Mouse (Mus musculus) neural tube, embryonic 14.5 days (tissue): ENCODE results near the gene Sema3d. TPM values are rescaled to one million over a fixed set of nuclear protein-coding genes. Genes with fewer than 3 reads are reported as not detected.

Experiments used
- ATAC-seq: fragments of 200-750 bp; cut with Nextera tagmentation; 2 replicates; pipeline ENCODE4 v1.8.0; 2017; ENCODE audit warnings: low read depth, mild to moderate bottlenecking, moderate TSS enrichment, moderate library complexity
- H3K27ac ChIP-seq: fragments of 300-500 bp; sonication (generic); 2 replicates; pipeline ENCODE4 v1.5.1; 2014; ENCODE audit warnings: low read depth, mild to moderate bottlenecking, control low read depth, low read length, moderate library complexity, mixed read lengths
- H3K27me3 ChIP-seq: fragments of 300-500 bp; sonication (generic); 2 replicates; pipeline ENCODE4 v1.6.1; 2014; ENCODE audit warnings: low read length; ENCODE audit not compliant: control insufficient read depth, insufficient read depth
- H3K36me3 ChIP-seq: fragments of 300-500 bp; sonication (generic); 2 replicates; pipeline ENCODE4 v1.6.1; 2014; ENCODE audit warnings: low read length, mixed read lengths; ENCODE audit not compliant: control insufficient read depth, insufficient read depth
- H3K4me1 ChIP-seq: fragments of 300-500 bp; sonication (generic); 2 replicates; pipeline ENCODE4 v1.6.1; 2014; ENCODE audit warnings: low read length; ENCODE audit not compliant: control insufficient read depth, insufficient read depth
- H3K4me2 ChIP-seq: fragments of 300-500 bp; sonication (generic); 2 replicates; pipeline ENCODE4 v1.6.1; 2014; ENCODE audit warnings: mild to moderate bottlenecking, low read depth, low read length, control low read depth
- H3K4me3 ChIP-seq: fragments of 300-500 bp; sonication (generic); 2 replicates; pipeline ENCODE4 v1.5.1; 2014; ENCODE audit warnings: low read depth, low read length, control low read depth, mixed read lengths
- H3K9ac ChIP-seq: fragments of 300-500 bp; sonication (generic); replicated peaks from 2 replicates; pipeline ENCODE4 v1.6.1; 2014; ENCODE audit warnings: low read depth, mild to moderate bottlenecking, control low read depth, low read length, mixed read lengths
- H3K9me3 ChIP-seq: fragments of 300-500 bp; sonication (generic); 2 replicates; pipeline ENCODE4 v1.6.1; 2016; ENCODE audit warnings: low read length; ENCODE audit not compliant: control insufficient read depth
- WGBS: fragments of 180-500 bp; shearing (Covaris S2); extraction: QIAGEN DNeasy Blood & Tissue Kit; methylation state at CpG from one replicate; pipeline ENCODE4 v1.1.7; 2014; 5-methylcytosine and 5-hydroxymethylcytosine counted together
- polyA plus RNA-seq: library from polyadenylated mRNA; unstranded; fragments of >200 nt; fragmentation: Nextera tagmentation; extraction: Ambion mirVana; gene quantifications from 2 replicates; pipeline ENCODE4 v1.2.1, GENCODE M21; 2014

Sema3d gene
- polyA plus RNA-seq, result 1.8 and 6.3 TPM in 2 replicates

GRCm38 (mm10) chr5:12383133-12383959, at the start of gene Sema3d:
TSS of gene Sema3d (plus strand) at chr5:12383385.
- Histone ChIP-seq H3K9me3 (no peaks in the 10 kb centered on the region), H3K9ac (peak within 1 kb of the TSS; percentile 34), H3K4me1 (0 out of 2 replicates have a peak, but pooled peaks cover 5% of the 10 kb centered on the region), H3K27ac (no peak within 1 kb of the TSS), H3K27me3 (peaks cover 3% of the 10 kb centered on the region; the same call in 1 of the 2 replicates), H3K4me3 (peak within 1 kb of the TSS; percentile 48), H3K4me2 (peak within 1 kb of the TSS; percentile 91), H3K36me3 (no peaks in the 10 kb centered on the region)
- ATAC-seq, result peak; percentile 98
- WGBS, result under 1% methylated on average over 49 of the region's 49 CpGs

DNA sequence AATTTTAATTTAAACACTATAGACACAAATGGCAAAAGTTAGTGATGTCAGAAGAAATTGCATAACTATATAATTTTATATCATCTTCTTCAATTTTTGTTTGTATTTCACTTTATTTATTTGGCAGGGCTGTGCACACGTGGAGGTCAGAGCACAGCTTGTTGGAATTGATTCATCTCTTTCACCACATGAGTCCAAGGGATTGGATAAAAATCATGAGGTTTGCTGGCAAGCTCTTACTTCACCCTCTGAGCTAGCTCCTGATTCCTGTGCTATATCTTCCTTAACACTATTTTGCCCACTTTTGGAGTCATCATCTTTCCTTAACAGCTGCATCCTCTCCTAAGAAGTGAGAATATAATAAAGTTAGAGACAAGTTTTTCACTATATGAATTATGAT, 5.9 kb upstream of the Sema3d start:
- Histone ChIP-seq H3K36me3 (no peaks in the 10 kb centered on the region), H3K27me3 (no peaks in the 10 kb centered on the region), H3K9ac (no peak overlapping the region), H3K4me1 (no peaks in the 10 kb centered on the region), H3K27ac (no peak overlapping the region), H3K4me2 (no peak overlapping the region), H3K9me3 (no peaks in the 10 kb centered on the region), H3K4me3 (no peak overlapping the region)
- ATAC-seq, result no peak
- WGBS, result 43% methylated on average over 1 of the region's 1 CpGs

- H3K9me3 ChIP-seq, result no peaks in the 10 kb centered on the region
- no peaks in the 10 kb centered on the region for H3K36me3 ChIP-seq
- 0 out of 2 replicates have a peak, but pooled peaks cover 1% of the 10 kb centered on the region for H3K4me1 ChIP-seq
- no peak overlapping the region for H3K27ac ChIP-seq
- H3K27me3 ChIP-seq, result no peaks in the 10 kb centered on the region
- no peak for ATAC-seq
- H3K4me2 ChIP-seq, result no peak overlapping the region
- H3K4me3 ChIP-seq, result no peak overlapping the region
- 51% methylated on average over 5 of the region's 5 CpGs for WGBS
- H3K9ac ChIP-seq, result no peak overlapping the region
Observed at GRCm38 (mm10) chr5:12378900-12379299, 4.3 kb upstream of the Sema3d start.

DNA sequence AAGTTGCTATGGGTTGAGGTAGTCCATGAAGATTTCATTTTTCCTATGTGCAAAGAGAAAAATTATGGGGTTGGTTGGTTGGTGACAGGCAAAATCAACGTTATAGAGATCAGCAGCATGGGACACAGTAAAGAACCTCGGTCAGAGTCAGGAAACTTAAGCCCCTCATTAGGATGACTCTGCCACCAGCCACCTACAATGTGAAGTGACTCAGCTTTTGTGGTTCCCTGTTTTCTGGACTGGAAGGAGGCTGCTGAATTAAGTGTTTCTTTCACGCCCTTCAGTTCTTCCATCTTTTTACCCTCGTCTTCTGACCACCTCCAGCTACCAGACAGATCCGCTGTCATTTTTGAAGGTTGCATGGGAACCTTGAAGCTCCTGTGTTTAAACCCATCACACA, 1.2 kb upstream of the Sema3d start:
- Histone ChIP-seq H3K36me3 (no peaks in the 10 kb centered on the region), H3K27me3 (peaks cover 3% of the 10 kb centered on the region; the same call in 1 of the 2 replicates), H3K9ac (no peak overlapping the region), H3K27ac (no peak overlapping the region), H3K4me3 (no peak overlapping the region), H3K9me3 (no peaks in the 10 kb centered on the region), H3K4me1 (0 out of 2 replicates have a peak, but pooled peaks cover 5% of the 10 kb centered on the region), H3K4me2 (no peak overlapping the region)
- WGBS, result 91% methylated on average over 5 of the region's 5 CpGs
- no peak for ATAC-seq

GRCm38 (mm10) chr5:12383960-12384285, 738 bp downstream of the Sema3d start:
- no peak; the same call in 1 of the 2 replicates for ATAC-seq
- Histone ChIP-seq H3K36me3 (no peaks in the 10 kb centered on the region), H3K9me3 (no peaks in the 10 kb centered on the region), H3K4me1 (0 out of 2 replicates have a peak, but pooled peaks cover 5% of the 10 kb centered on the region), H3K4me3 (peak overlapping the region; percentile 48), H3K9ac (peak overlapping the region; percentile 34), H3K4me2 (peak overlapping the region; percentile 91), H3K27me3 (peaks cover 3% of the 10 kb centered on the region; the same call in 1 of the 2 replicates), H3K27ac (no peak overlapping the region)
- WGBS, result 1% methylated on average over 10 of the region's 10 CpGs

DNA sequence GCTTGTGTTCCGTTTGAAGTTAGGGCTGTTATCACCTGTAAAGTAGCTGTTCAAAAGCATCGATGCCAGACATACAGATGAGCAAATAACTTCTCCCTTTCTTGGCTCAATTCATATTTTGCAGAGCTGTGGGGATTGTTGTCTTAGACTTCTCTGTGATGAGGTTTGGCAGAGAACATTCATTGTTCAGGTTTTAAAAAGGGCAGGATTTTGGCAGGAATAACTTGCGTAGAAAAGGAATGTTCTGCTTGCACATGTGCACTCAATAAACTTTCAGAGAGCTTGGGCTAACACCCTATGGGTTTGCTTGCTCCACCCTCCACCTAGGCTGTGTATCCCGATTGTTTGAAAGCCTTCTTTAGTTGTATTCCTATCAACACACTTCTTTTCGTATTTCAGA, 9.5 kb downstream of the Sema3d start:
- Histone ChIP-seq H3K4me3 (no peak overlapping the region), H3K27ac (no peak overlapping the region), H3K9ac (no peak overlapping the region), H3K4me2 (no peak overlapping the region), H3K4me1 (no peaks in the 10 kb centered on the region), H3K9me3 (no peaks in the 10 kb centered on the region), H3K36me3 (no peaks in the 10 kb centered on the region), H3K27me3 (no peaks in the 10 kb centered on the region)
- ATAC-seq, result no peak
- WGBS, result 83% methylated on average over 5 of the region's 5 CpGs

DNA sequence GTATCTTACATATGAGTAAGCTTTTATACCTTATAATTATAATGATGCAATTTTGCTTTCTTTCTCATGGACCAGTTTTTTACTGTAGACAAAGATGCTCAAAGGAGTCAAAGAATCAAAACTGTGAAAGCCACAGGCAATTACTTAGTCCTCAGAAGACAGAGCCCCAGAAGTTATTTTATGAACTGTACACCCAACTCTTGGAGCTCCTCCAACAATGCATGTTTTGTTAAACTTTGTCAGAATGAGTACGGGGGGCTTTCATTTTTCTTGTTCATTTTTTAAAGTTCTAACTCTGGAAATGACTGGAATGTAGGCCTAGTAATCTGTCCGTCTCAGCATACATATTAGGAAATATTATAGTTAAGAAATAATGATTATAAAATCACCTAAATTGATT, 16.1 kb downstream of the Sema3d start:
- H3K27ac ChIP-seq, result no peak overlapping the region
- H3K4me2 ChIP-seq, result no peak overlapping the region
- ATAC-seq, result no peak
- H3K9ac ChIP-seq, result no peak overlapping the region
- 81% methylated on average over 2 of the region's 2 CpGs for WGBS
- H3K4me3 ChIP-seq, result no peak overlapping the region
- no peaks in the 10 kb centered on the region for H3K4me1 ChIP-seq
- no peaks in the 10 kb centered on the region for H3K27me3 ChIP-seq
- H3K9me3 ChIP-seq, result no peaks in the 10 kb centered on the region
- no peaks in the 10 kb centered on the region for H3K36me3 ChIP-seq

- Histone ChIP-seq H3K9ac (no peak overlapping the region), H3K4me2 (no peak overlapping the region), H3K27me3 (no peaks in the 10 kb centered on the region), H3K9me3 (no peaks in the 10 kb centered on the region), H3K27ac (no peak overlapping the region), H3K4me1 (no peaks in the 10 kb centered on the region), H3K36me3 (no peaks in the 10 kb centered on the region), H3K4me3 (no peak overlapping the region)
- ATAC-seq, result no peak
Observed at GRCm38 (mm10) chr5:12404229-12404628, 21.0 kb downstream of the Sema3d start.

DNA sequence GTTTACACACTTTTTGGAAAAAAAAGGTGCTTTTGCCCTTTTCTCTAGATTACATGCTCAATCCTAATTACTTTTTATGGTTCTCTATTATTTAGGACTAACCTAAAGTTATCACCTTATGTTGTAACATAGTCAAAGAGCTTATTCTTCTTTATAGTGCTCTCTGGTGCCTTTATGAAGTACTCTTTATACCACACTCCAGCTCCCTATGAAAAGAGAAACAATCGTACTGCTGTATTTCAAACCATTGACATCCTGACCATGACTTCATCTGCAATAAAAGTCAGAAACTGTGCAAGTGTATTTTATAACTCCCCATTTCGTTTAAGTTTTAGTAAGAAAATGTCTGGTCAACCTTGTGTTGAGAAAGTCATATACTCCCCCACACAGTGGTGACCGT, 29.4 kb downstream of the Sema3d start:
- no peak for ATAC-seq
- H3K4me1 ChIP-seq, result no peaks in the 10 kb centered on the region
- no peak overlapping the region for H3K27ac ChIP-seq
- H3K9me3 ChIP-seq, result no peaks in the 10 kb centered on the region
- H3K27me3 ChIP-seq, result no peaks in the 10 kb centered on the region
- no peak overlapping the region for H3K9ac ChIP-seq
- no peaks in the 10 kb centered on the region for H3K36me3 ChIP-seq
- 69% methylated on average over 3 of the region's 3 CpGs for WGBS
- H3K4me2 ChIP-seq, result no peak overlapping the region
- H3K4me3 ChIP-seq, result no peak overlapping the region
